Mouse (Mus musculus): ENCODE measurements at regions not wholly inside any gene's neighbourhood (a gene's known extent, or its start where the extent isn't known, plus 50 kb on each side); places are given as distances from the start of the nearest gene placed in this dataset.

DNA sequence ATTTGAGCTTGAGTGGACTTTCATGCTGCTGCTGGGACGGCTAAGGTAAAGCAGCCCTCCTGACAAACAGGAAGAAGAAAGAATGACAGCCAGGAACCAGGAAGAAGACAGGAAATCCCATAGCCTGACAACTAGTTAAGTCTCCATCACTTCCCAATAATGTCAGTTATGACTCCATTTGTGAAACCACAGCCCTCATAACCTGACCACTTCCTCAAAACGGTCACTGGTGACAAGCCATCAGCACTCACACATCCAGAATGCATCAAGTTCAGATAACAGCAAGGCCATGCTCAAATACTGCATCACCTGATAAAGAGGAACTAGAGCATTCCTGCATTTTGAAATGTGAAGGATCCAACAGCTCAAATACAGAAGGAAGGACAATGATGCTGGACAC lies 288.3 kb downstream of the Zfp706 start:
- DNase-seq: no peak

DNA sequence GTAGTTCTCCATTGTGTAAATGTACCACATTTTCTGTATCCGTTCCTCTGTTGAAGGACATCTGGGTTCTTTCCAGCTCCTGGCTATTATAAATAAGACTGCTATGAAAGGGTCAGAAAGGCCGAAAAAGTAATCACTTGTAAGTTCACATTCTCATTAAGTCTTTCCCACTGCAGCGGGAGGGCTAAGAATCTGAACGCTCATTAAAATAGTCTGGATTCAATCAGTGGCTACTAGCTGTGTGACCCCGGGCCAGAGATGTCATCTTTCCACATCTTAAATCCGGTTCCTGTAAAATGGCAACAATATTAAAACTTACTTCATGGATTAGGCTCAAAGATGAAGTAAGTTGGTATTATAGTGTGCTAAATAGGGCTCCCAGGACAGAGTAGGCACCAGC lies 289.7 kb downstream of the Zfp706 start:
- no peak for DNase-seq

DNA sequence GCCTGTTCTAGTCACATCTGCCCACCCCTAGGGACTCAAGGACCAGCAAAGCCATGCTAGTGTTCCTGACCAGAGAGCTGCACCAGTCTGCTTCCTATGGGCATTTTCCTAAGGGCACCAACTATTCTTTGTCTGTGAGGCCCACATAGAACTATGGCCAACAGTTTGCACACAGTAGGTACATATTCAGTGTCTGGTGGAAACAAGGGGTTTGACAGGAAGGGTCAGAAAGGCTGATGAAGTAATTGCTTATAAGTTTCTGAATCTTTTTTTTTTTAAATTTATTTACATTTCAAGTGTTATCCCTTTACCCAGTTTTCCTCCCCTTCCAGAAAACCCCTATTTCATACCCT lies 290.9 kb downstream of the Zfp706 start:
- no peak for DNase-seq

DNA sequence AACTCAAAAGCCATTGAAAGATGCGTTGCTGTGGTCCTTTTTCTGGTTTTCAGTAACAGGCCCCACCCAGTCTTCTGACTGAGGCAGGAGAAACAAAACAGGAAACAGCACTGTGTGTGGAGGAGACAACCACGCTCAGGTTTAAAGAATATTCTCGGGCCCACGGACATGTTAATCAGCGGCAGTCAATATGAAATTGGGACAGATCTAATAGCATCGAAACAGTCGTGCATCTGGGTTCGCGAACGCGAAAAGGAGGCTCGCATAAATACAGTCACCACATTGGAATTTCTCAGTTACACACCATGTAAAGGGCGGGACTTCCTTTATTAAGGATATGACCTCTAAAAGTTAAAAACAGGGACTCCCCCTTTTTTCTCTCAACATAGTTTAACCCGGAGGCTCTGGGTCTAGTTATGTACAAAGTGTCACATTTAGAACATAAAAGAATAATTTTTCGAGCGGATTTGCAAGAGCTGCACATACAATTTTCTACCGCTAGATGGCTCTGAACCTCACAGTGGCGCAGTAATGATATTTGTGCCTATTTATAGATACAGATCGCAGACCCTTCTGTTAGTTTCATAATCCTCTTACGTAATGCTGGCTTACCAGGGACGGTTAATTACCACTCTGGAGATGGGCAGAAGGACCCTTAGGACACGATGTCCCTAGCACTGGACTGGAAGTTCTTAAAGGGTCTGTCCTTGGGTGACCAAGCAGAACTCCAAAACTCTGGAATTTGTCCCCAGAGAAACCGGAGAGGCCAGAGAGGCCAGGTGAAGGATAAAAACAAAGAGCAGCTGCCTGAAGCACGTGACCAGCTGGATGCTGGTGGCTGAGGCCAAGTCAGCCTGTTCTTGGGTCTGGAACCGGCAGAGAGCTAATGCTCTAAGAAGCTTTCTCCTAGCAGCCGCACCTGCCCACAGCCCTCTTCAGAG lies 291.6 kb downstream of the Zfp706 start:
- DNase-seq: peak; percentile 99

DNA sequence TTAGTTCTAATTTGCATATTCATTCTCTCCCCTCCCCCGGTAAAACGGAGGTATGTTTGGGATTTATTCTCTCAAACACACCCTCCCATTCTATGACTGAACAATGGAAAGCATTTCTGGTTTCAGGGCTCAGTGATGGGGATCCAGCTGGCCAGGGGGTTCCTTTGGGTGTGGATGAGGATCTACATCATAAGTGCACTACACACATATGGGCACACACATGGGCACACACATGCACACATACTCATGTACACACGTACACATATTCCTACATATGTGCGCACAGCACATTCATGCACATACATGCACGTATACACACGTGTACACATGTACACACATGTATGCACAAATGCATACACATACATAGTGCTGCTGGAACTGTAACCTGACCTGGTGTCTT lies 292.4 kb downstream of the Zfp706 start:
- DNase-seq: peak; percentile 93

DNA sequence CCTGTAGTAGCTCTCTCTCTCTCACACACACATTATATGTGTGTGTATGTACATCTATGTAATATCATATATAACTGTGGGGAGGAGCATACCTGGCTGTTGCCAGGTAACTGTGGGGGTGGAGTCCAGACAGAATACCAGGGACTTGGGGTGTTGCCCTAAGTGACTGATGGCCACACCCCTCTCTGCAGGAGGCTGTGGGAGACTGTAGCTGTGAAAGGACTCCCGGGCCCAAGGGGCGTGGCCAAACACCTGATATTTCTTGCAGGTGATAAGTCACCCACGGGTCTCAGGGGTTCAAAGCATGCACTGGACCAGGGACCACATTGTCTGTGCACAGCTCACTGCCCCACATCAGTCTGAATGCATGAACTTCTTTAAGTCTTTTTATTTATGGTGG lies 297.8 kb downstream of the Zfp706 start:
- no peak for DNase-seq

DNA sequence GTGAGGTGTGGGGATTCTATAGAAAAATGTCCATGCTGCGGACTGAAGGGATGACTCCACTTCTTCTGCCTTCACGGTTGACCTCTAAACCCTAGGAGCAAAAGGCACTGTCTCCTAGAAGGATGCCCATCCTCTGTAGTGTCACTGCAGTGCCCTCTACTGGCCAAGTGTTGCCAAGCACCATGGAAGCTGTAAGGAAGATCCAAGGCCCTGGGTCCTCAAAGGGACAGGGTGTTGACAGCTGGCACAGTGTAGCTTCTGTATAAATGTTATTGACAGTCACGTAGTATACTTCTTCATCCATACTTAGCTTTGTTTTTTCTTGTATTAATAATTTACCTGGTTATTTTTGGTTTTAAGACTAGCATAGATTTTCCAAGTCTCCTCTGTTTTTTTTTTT lies 299.1 kb downstream of the Zfp706 start:
- peak; percentile 97 for DNase-seq

DNA sequence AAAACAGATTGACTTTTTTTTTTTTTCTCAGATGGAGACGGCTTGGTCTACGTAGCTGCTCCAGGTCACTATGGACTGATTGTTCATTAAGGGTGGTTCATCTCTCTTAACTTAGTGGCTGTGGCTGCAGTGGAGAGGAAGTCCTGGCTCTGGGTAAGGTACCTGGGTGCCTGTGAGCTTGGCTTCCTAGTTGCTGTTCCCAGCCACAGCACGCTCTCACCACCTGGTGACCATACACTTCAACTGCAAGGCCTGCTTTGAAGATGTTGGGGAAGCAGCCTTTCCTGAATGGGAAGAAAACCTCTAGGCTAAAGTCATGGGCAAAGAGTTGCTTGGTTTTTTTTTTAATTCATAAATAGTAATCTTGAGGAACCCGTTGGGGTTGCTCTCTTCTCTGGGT lies 301.6 kb downstream of the Zfp706 start:
- DNase-seq: no peak

DNA sequence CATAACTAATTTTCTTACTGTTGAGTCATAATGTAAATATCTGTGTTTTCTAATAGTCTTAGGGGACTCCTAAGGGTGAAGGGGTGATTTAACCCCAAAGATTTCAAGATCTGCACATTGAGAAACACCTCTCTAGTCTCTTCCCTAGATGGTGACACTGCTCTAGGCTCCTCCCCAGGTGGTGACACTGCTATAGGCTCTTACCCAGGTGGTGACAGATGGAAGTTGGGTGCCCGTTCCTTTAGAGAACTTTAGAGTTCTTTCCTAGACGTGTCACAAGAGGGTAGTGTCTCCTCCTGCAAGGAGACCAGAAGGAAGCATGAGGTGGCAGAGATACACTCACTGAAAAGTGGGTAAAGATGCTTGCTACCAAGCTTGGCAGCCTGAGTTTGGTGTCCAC lies 302.2 kb downstream of the Zfp706 start:
- no peak for DNase-seq

DNA sequence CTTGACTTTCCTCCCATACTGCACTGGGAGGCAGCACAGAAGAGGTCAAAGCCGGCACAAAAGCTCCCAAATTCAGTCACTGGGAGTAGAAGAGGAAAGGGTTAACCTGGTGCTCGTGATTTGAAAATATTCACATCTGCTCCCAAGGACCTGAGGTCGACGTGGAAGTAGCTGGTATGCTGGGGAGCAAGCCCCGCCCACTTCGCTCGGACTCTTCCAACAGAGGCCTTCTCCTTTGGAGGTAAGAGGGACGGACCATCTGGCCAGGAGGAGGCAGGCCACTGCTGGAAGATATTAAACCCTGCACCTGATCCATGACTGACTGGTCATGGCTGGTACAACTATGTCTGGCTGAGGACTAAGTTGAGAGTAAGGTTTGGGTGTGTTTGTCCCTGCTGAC lies 305.7 kb downstream of the Zfp706 start:
- DNase-seq: no peak

DNA sequence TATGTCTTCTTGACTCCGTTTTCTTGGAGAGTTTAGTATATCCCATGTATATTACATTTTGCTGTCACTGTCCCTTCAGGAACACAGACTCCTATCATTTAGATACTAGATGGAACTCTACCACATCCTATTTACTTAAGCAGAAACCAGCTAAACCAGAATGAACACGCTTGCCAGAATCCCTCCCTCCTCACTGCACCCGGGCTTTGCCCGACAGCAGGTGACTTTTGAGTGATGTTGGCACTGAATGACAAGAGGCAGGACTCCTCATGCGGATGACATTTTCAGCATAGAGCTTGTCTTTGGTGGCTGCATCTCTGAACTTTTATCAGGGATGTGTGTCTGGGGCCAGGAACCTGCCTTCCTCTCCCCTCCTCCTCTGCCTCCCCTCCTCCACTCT lies 307.4 kb downstream of the Zfp706 start:
- no peak for DNase-seq

DNA sequence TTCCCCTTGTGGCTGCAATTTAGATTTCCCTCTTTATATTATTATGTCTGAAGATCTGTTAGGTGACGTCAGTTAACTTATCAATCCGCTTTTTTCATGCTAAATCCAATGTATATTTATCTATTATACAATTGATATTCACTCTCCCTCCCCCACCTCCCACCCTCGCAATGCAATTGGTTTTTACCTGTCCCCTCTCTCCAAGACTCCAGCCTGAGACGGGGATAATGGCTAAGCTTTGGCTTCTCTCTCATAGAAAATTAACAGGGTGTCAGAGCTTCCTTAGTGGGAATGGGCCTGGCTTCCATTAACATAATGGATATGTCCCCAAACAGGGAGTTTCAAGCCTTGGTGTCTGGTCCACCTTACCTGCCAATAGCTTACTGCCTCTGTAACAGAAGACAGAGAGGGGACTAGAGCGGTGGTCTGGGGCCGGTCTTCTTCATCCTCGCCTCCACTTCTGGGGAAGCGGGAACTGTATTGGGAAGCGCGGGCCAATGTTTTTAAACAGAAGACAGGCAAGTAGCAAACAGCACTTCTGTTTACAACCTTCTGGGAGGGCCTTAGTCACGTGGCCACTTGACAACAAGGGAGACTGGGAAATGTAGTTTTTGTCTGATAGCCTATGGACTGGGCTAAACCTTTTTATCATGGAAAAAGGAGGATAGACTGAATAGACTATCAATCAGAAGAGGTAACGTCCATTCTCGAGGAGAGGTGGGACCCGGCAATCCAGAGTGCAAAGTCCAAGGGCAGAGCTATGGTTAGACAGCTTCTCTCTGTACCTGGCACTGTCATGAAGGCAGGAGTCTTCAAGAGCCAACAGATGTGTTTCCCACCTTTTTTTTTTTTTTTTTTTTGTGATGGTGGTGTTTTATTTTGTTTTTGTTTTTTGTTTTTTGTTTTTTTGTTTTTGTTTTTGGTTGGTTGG lies 312.1 kb downstream of the Zfp706 start:
- DNase-seq: peak; percentile 90

DNA sequence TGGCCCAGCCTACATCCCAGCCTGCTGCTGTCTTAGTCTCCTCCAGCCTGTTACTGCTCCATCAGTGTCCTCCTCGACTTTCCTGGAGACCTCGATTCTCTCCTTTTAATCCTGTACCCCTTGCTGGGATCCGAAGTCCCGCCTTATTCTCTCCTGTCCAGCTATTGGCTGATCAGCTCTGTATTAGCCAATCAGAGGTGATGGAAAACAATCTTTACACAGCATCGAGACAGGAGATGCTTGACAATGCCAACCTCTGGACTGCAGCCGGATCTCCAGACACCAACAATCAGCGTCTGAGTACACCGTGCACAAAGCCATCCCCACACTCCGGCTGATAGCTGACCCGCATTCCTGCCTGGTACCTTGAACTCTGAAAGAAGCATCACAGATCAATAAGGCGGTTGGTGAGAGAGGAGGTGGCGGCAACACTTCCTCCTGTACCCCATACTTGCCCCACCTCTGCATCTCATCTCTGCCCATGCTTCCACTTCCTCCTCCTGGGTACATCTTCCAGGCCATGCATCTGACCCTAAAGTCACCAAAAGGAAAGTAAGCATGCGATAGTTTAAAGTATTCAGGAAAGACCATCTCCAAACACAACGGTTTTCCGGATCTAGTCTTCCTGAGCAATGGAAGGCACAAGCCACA lies 316.4 kb downstream of the Zfp706 start:
- DNase-seq: peak; percentile 69

DNA sequence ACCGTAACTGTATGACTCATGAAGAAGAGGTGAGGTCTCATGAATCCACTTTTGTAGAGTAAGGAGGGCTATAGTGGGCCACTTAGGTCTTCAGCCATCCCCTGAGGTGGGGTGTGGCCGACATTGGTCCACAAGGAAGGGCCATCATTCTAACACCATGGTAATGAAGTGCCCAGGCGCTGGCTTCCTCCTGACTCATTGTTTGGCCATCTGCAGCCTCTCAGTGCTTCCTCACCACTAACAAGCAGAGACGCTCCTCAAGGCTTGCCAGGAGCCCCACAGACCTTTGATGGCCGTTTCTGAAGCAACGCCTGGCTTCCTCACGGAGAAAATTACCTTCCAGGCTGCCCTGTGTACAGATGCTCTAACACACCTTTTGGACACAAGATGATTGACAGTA lies 317.7 kb downstream of the Zfp706 start:
- DNase-seq: peak; percentile 75

DNA sequence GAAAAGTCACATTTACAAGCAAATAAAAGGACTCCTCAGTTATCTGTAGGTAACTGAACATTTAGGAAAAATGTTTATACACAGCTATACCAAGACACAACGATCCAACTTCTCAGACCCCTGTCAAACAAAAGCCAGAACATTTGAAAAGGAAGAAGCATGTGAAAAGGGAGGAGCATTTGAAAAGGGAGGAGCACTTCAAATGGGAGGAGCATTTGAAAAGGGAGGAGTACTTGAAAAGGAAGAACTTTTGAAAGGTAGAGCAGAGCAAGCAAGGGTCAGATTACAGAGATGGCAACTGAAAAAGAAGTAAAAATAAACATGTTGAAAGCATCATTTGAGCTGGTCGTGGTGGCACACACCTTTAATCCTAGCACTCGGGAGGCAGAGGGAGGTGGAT lies 318.3 kb downstream of the Zfp706 start:
- peak; percentile 9 for DNase-seq

DNA sequence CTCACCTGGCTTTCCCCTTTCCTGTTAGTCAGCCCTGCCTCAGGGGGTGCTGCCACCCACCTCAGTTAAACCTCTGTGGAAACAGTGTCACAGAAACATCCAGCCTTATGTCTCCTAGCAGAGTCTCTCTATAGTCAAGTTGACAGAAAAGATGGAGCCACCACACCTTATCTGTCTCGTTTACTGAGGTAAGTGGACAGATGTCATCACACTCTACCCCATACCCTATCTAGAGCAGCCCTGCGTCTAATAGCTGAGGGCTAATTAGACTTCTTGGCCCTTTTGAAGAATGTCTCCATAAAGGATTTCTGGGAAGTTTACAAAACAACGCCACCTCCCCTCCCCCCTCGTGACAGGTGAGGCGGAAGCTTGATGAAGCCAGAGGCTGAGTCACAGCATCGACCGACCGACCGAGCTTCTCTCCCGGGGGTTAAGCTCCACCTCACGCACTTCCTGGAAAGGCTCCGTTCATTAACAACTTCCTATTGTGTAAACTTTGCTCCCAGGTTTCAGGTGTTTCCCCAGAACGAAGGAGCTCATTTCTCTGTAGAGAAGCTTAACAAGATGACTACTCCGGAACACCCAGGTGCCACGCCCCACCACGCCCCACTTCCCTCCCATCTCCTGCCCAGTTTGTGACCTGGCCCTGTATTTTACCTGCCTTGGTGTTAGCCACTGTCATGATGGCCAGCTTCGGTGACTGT lies 319.4 kb downstream of the Zfp706 start:
- DNase-seq: peak; percentile 74

DNA sequence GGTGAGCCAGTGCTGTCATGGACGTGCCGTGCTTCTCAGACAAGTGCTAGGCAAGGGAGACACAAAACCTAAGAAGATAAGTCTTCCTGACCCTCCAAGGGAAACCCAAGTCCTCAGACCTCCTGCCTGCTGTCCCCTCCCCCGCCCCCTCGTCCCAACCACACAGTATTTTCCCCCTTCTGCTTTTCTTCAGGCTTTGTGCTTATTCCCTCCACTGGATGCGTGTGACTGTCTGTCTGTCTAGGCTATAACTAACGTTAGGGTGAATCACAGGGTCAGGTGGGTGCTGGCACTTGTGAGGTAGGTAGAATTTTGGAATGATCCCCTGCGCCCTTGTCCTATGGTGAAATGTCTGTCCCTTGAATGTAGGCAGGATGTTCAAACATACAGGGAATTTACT lies 322.9 kb downstream of the Zfp706 start:
- peak; percentile 42 for DNase-seq

DNA sequence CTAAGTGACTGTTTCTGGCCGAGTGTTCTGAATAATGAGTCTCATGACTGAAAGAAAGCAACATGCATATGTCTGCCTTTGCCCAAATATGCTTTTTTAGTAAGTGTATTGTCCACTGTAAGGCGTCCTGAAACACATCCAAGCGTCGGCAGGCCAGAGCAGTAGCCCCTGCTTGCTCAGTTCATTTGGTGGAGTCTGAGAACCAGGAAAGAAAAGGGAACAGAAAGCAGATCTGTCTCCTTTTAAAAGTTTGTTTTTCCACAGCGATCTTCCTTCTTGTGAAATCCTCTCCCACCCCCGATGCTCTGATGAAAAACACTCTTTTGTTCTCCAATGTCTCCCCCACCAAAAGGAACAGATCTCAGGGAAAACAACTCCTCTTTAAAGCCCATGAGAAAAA lies 324.7 kb downstream of the Zfp706 start:
- DNase-seq: peak; percentile 85

DNA sequence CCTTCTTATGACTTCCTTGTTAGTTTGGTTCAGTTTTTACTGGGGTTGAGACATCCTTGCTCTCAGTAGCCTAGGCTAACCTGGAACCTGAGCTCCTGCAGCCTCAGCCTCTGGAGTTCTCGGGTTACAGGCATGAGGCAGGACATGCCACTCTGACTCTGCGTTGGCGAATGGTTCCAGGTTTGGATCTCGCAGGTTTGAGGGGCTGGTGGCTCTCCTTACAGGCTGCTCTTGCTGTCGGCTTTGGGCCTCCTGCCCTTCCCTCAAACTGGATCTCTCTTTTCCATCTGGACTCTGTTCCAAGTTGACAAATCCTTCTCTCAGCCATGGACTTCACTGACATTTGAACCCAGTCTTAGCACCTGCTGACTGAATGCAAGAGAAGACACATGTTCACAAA lies 325.4 kb downstream of the Zfp706 start:
- peak; percentile 71 for DNase-seq

DNA sequence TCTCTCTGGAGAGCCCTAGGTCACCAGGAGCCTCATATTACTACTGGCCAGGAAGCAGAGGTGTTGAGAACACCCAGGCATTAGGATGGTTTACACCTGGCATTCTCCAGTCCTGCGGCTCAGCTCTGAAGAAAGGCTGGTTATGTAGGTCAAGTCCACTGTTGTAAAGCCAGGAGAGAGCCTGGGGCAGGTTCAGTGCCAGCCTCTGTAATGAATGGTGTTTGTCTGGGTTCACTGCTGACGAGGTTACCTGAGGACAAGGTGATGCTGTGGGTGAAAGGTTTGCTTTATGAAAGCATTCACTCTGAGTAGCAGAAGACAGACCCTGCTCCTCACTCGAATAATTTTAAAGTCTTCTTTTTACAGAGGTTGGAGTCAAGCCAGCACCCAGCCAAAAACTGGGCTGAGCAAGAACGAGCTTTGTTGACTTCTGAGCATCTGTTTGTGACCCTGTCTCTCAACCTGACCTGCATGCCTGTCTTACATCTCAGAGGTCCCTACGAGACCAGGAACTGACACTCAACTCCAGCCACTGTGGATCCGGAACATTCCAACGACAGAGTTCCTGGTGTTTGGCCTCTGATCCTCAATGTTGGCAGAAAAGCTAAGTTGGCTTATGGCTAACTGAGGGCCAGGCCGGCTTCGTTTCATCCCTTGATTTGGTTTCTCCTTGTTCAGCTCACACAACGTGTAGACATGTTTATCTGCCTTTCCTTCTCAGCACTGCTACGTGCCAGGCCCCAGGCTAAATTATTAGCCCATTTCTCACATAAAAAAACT lies 327.0 kb downstream of the Zfp706 start:
- DNase-seq: peak; percentile 91

DNA sequence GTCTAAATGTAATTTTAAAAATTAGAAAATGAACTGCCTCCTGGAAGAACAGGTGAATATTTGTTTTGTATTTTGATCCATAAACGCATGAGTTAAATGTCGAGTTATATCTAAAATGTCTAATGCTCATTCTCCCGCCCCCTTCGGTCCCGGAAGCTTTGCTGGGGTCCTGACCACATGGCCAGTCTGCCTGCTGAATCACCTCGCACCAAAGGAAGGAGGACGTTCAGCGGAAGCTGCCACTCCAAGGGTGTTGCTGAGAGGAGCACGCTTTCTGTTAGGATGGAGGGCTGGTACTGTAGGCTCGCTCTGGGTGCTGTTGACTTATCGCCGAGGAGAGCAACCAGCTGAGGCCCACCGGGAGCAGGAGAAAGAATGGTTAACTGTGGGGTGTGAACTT lies 328.0 kb downstream of the Zfp706 start:
- peak; percentile 83 for DNase-seq

DNA sequence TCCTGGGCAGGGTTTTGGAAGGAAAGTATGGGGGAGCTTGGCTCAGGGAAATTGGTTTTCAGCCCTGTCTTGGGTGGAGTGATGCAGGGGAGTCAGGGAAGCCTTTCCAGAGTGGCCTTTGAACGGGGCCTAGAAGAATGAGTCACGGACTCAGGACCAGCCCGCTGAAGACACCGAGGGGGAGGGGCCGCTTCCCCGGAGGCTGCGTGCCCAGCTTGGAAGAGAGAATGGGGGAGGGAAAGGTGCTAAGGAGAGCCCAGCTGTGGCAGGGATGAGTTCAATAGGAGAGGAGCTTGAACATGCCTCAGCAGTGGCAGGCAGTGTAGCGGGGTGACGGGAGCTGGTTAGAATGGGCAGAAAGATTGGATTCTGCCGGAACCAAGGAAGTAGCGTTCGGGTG lies 337.8 kb downstream of the Zfp706 start:
- DNase-seq: peak; percentile 80

Measured in heart, adult 11 months (tissue).